Mouse (Mus musculus) testis, adult 2 months (tissue): ENCODE data around the gene Apold1.

Experiments
- CTCF ChIP-seq: fragments of 200-500 bp; IDR thresholded peaks from 2 replicates; pipeline ENCODE4 v1.5.1; 2012; ENCODE audit warnings: low read depth, mild to moderate bottlenecking, inconsistent platforms, low read length, moderate library complexity; ENCODE audit not compliant: control insufficient read depth, insufficient read depth, insufficient replicate concordance
- POLR2A ChIP-seq: fragments of 200-500 bp; IDR thresholded peaks from 2 replicates; pipeline ENCODE4 v1.6.1; 2012; ENCODE audit warnings: low read depth, mild to moderate bottlenecking, inconsistent platforms, low read length, moderate library complexity; ENCODE audit not compliant: control insufficient read depth

DNA sequence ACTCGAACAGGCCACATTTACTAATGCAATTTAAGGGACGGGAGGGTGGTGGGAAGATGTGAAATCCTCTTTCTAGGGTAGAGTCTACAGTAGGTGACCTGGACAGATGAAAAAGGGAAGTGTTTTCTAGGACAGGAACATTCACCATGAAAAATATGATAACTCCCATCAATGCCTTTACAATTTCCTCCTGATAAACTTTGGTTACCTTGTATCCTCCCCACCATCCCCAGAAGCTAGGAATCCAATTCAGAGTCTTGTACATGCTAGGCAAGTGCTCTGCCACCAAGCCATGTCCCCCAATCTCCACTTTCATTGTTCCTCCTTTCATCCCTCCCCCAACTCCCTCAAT is 48.3 kb upstream of the Apold1 start:
- TF ChIP-seq CTCF, result no peak
- TF ChIP-seq POLR2A, result no peak
